Mouse (Mus musculus) spleen, postnatal 0 days (tissue): ENCODE data around the gene Hacl1. TPM values are rescaled to one million over a fixed set of nuclear protein-coding genes. Genes with fewer than 3 reads are reported as not detected.

ENCODE experiments used
- polyA plus RNA-seq: library from polyadenylated mRNA; unstranded; fragments of >200 nt; fragmentation: Nextera tagmentation; extraction: Ambion mirVana; gene quantifications from 2 replicates; pipeline ENCODE4 v1.2.1, GENCODE M21; 2015

The Hacl1 gene
- polyA plus RNA-seq = 15.0 and 15.1 TPM in 2 replicates

DNA sequence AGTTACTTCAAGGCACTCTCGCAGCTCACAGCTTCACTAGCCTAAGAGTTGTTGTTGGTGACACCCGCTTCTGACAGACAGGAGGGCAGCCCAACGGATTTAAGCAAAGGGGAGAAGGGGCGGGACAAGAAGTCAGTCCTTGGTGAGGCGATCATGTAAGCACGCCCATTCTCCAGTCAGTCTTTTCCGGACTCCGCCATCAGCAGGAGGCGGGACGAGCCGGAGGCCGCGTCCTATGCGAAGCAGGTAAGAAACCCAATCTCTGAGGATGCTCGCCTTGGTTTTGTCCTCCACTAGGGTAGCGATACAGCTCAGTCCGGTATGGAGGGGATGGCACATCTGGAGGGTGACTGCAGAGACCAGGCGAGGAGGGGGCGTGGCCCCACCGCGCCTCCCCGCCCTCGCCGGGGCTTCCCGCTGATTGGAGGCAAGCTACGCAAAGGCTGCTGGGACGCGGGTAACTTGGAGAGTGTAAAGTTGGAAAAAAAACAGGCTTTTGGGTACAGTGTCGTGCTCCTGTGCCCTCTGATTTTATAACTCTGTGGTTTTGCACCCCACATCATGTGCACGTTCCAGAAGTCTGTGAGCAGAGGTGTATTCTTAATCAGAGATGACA, at the start of gene Hacl1, which contains the start of gene Btd:
Gene Hacl1 (minus strand): TSS at position 397 of the 616 bp plus-strand sequence.
Gene Btd (plus strand): TSS at position 139 of the 616 bp plus-strand sequence.

DNA sequence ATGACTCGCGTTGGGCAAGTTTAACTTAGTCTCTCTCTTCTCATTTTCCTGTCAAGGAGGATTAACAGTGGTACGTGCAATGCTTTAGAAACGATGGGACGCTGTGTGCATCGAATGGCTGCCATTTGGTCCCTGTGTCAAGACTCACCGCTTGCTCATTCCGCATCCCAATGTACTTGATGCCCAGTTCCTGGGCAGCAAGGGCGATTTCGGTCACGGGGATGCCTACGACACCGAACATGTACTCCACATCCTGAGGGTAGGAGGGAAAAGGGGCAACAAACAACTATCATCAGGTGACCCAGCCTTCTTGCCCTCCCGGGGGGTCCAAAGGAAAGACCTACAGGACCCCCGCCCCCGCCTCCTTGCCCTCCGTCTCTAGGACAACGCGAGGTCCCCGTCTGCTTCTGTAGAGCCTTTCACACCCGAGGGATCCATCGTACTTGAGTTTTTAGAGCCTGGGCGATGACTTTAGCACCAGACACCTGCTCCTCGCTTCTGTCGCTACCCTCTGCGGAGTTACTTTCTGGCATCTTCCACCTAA, 668 bp downstream of the Hacl1 start, which contains the start of gene Gm49387:
Gene Gm49387 (minus strand): TSS at position 533 of the 544 bp plus-strand sequence.

DNA sequence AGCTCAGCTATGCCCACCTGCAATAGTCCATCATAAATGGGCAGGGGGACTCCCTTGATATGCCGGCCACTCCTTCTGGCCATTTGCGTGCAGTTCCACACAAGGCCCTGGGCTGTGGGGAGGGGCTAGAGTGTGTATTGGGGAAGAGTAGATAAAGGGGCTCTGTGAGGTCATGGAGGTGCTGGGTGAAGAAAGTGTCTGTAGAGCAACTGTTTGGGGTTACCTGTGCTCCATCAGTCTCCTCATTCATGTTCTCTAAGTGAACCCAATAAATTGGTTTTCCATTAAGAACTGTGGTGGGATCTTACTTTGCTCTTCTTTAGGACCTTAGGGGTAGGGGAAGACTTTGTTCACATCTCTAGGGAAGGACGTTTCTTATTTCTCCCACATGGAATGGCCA, 49.8 kb downstream of the Hacl1 start, which contains the start of gene Colq:
Gene Colq (minus strand): TSS at position 101 of the 400 bp plus-strand sequence.

Other genes with a start within 250 kb of the Hacl1 start
- gene Sh3bp5, start 205.2 kb downstream of the Hacl1 start, polyA plus RNA-seq = 20.2 and 31.5 TPM in 2 replicates
- 19.8 and 20.8 TPM in 2 replicates for gene Eaf1, start 146.9 kb downstream of the Hacl1 start, polyA plus RNA-seq
- gene Mettl6, start 146.2 kb downstream of the Hacl1 start, polyA plus RNA-seq = 42.0 and 50.2 TPM in 2 replicates
- gene Colq, start 49.9 kb downstream of the Hacl1 start, polyA plus RNA-seq = 0.34 and 0.97 TPM in 2 replicates
- gene Gm49387, start 408 bp downstream of the Hacl1 start, polyA plus RNA-seq = 0.12 TPM in 1 of 2 replicates, not detected in the other
- 9.9 and 12.0 TPM in 2 replicates for gene Btd, start 258 bp downstream of the Hacl1 start, polyA plus RNA-seq
- 5.2 and 6.3 TPM in 2 replicates for gene Ankrd28, start 189.4 kb upstream of the Hacl1 start, polyA plus RNA-seq